Mouse (Mus musculus) kidney, embryonic 16.5 days (tissue): Measurements from ENCODE around the gene Pam. TPM values are rescaled to one million over a fixed set of nuclear protein-coding genes. Genes with fewer than 3 reads are reported as not detected.
"Not testable (repeated sequence)": the region's sequence is repeated elsewhere in the genome, so short reads cannot be mapped to it uniquely, and the experiment has no call there.

Experiments used
- ATAC-seq: fragments of 200-750 bp; cut with Nextera tagmentation; 2 replicates; pipeline ENCODE4 v1.8.0; 2017; ENCODE audit warnings: moderate TSS enrichment; ENCODE audit not compliant: low FRiP score, low TSS enrichment
- H3K27ac ChIP-seq: fragments of 300-500 bp; sonication (generic); 2 replicates; pipeline ENCODE4 v1.5.1; 2014; ENCODE audit warnings: low read length
- H3K27me3 ChIP-seq: fragments of 300-500 bp; sonication (generic); 2 replicates; pipeline ENCODE4 v1.6.1; 2014; ENCODE audit warnings: low read length, control low read depth, mixed read lengths; ENCODE audit not compliant: insufficient read depth
- H3K36me3 ChIP-seq: fragments of 300-500 bp; sonication (generic); 2 replicates; pipeline ENCODE4 v1.6.1; 2014; ENCODE audit warnings: low read length, control low read depth, mixed read lengths; ENCODE audit not compliant: insufficient read depth
- H3K4me1 ChIP-seq: fragments of 300-500 bp; sonication (generic); 2 replicates; pipeline ENCODE4 v1.6.1; 2014; ENCODE audit warnings: low read length, control low read depth, mixed read lengths; ENCODE audit not compliant: insufficient read depth
- H3K4me2 ChIP-seq: fragments of 300-500 bp; sonication (generic); replicated peaks from 2 replicates; pipeline ENCODE4 v1.6.1; 2014; ENCODE audit warnings: low read depth, low read length
- H3K4me3 ChIP-seq: fragments of 300-500 bp; sonication (generic); 2 replicates; pipeline ENCODE4 v1.5.1; 2014; ENCODE audit warnings: mild to moderate bottlenecking, low read length
- H3K9ac ChIP-seq: fragments of 300-500 bp; sonication (generic); replicated peaks from 2 replicates; pipeline ENCODE4 v1.6.1; 2014; ENCODE audit warnings: low read length
- H3K9me3 ChIP-seq: fragments of 300-500 bp; sonication (generic); 2 replicates; pipeline ENCODE4 v1.6.1; 2016; ENCODE audit warnings: low read length, control low read depth
- WGBS: fragments of 180-500 bp; shearing (Covaris S2); extraction: QIAGEN DNeasy Blood & Tissue Kit; methylation state at CpG from one replicate; pipeline ENCODE4 v1.1.7; 2014; 5-methylcytosine and 5-hydroxymethylcytosine counted together
- polyA plus RNA-seq: library from polyadenylated mRNA; unstranded; fragments of >200 nt; fragmentation: Nextera tagmentation; extraction: Ambion mirVana; gene quantifications from 2 replicates; pipeline ENCODE4 v1.2.1, GENCODE M21; 2015

The Pam gene
- polyA plus RNA-seq, 1 experiment from 2014 or later, result 23.7 TPM

DNA sequence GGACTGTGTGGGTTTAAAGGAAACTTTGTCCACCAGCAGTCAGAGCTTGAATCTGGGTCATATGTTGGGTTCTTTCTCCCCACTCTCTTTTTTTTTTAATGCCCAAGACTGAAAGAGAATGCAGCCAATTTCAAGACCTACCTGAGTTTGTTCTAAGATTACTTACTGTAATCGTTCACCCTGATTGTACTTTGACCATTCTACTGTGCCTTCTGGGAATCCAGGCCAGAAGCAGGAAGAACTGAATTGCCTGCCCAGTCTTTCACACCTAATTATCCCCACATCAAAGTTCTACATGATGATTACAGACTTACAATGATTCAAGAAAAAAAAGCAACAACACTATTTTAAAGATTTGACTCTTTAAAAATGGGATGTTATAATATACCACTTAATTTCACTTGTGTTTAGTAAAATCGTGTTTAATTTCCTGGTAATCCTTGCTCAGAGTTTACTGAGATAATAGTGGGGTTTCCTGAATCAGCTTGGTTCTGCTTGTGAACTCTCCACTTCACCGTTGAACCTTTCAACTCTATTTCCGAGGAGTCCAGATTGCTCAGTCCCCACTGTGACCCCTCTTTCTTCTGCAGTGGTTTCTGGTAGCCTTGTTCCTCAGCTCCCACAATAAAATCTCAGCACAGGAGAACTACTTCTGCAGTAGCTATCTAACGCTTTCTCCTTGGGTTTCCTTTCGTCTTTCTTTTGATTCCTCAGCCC, 69.4 kb downstream of the Pam start:
- no peak overlapping the region for H3K27ac ChIP-seq
- H3K36me3 ChIP-seq, result no peaks in the 10 kb centered on the region
- WGBS, result 61% methylated on average over 6 of the region's 6 CpGs
- ATAC-seq, result no peak
- no peak overlapping the region for H3K9ac ChIP-seq
- H3K4me3 ChIP-seq, result no peak overlapping the region
- H3K4me2 ChIP-seq, result no peak overlapping the region
- no peaks in the 10 kb centered on the region for H3K4me1 ChIP-seq
- H3K9me3 ChIP-seq, result no peaks in the 10 kb centered on the region
- no peaks in the 10 kb centered on the region for H3K27me3 ChIP-seq

DNA sequence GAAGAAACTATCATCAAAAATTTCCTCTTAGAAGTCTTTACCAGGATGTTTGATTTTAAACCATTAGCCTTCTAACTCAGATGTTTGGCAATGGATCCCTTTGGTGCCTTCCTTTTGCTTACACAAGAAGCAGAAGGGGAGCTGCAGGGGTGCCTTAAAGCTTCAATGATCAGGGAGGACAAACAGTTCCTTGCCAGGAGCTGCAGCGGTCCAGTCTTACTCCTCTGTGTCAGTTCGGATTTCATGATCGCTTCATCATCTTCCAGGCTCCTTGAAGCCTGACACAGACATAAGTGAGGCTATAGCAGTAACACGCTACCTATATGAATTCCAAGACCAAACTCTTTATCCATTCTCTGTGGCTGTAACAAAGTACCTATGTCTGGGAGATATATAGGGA, 71.6 kb downstream of the Pam start:
- WGBS, result 47% methylated on average over 4 of the region's 4 CpGs

DNA sequence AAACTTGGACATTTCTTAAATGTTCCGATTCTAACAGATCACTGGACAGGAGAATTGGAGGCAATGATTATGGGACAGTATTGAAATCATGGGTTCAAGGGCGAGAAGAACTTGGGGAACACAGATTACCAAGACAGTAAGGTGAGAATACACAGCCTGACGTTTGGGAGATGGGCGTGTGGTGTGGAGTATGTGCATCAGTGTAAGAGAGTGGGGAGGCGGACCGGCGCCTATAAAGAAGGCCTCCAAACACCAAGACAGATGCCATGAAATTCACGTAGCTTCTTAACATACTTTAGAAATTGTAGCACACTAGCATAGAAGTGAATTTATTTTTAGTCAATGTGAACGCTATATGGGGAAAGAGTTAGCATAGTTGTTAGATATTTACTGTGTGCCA, 76.5 kb downstream of the Pam start:
- Histone ChIP-seq H3K4me1 (no peaks in the 10 kb centered on the region), H3K36me3 (no peaks in the 10 kb centered on the region)
- WGBS, result 87% methylated on average over 9 of the region's 9 CpGs

More for the DNA sequence above, 71.6 kb downstream of the Pam start:
- Histone ChIP-seq H3K9ac (no peak overlapping the region), H3K4me2 (no peak overlapping the region), H3K4me3 (no peak overlapping the region), H3K9me3 (no peaks in the 10 kb centered on the region), H3K36me3 (no peaks in the 10 kb centered on the region), H3K4me1 (no peaks in the 10 kb centered on the region), H3K27ac (no peak overlapping the region), H3K27me3 (no peaks in the 10 kb centered on the region)
- no peak for ATAC-seq

DNA sequence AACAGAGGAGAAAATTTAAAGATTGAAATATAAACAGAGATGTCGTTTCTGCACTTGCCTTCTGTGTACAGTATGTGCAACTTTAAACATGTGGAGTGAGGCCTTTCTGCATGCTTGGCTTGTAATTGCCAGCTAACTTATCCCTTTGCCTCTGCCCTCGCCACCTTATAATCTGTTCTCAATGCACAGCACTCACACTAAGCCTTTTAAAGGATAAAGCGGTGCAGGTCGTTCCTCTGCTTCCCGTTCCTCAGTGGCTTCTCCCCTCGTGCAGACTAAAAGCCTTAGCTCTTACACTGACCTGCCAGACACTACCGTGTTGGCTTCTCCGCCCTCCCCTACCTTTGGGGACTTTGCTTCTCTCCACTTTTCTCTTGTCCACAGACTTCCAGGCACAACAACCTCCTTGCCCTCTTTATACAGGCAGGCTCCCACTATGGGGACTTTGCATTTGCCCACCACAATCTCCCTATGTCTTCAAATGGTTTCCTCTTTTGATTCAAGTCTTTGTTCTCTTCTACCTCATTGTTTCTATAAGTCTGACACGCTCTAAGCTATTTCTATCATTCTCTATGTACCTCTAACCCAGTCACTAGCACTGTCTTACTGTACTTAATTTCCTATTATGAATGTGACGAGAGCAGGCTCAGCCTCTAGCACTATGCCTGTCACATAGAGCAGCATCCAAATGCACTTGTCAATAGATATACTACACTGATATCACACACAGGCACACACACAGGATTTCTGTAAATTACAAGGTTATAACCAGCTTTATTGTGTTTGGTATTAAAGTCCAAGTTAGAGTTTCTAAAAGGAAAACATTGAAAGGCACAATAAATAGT, 79.2 kb downstream of the Pam start:
- no peaks in the 10 kb centered on the region for H3K9me3 ChIP-seq
- no peaks in the 10 kb centered on the region for H3K36me3 ChIP-seq
- ATAC-seq, result no peak
- no peaks in the 10 kb centered on the region for H3K4me1 ChIP-seq
- H3K4me3 ChIP-seq, result no peak overlapping the region
- no peak overlapping the region for H3K27ac ChIP-seq
- no peak overlapping the region for H3K4me2 ChIP-seq
- H3K27me3 ChIP-seq, result no peaks in the 10 kb centered on the region
- 80% methylated on average over 10 of the region's 10 CpGs for WGBS
- no peak overlapping the region for H3K9ac ChIP-seq

More for the DNA sequence above, 76.5 kb downstream of the Pam start:
- Histone ChIP-seq H3K4me2 (no peak overlapping the region), H3K27me3 (no peaks in the 10 kb centered on the region), H3K9ac (no peak overlapping the region), H3K27ac (no peak overlapping the region), H3K4me3 (no peak overlapping the region), H3K9me3 (no peaks in the 10 kb centered on the region)
- no peak for ATAC-seq

DNA sequence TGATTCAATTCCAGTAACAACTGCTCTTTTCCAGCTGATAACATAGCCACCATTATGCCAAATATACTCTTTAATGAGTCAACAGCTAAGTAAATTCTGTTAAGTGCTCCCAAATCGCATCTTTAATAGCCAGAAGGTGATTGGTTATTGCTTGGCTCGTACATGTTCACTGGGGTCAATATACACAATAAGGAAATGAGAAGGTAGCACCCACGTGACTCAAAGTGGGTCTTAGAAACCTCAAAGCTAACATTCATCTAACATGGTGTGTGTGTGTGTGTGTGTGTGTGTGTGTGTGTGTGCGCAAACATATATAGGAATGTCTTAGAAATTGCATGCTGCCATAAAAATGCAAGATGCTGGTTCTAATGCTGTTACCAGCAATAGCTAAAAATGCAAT, 79.9 kb downstream of the Pam start:
- Histone ChIP-seq H3K9ac (no peak overlapping the region), H3K4me1 (no peaks in the 10 kb centered on the region), H3K36me3 (no peaks in the 10 kb centered on the region), H3K4me3 (no peak overlapping the region), H3K27me3 (no peaks in the 10 kb centered on the region), H3K9me3 (no peaks in the 10 kb centered on the region), H3K4me2 (no peak overlapping the region), H3K27ac (no peak overlapping the region)
- WGBS, result 80% methylated on average over 4 of the region's 4 CpGs
- ATAC-seq, result no peak

DNA sequence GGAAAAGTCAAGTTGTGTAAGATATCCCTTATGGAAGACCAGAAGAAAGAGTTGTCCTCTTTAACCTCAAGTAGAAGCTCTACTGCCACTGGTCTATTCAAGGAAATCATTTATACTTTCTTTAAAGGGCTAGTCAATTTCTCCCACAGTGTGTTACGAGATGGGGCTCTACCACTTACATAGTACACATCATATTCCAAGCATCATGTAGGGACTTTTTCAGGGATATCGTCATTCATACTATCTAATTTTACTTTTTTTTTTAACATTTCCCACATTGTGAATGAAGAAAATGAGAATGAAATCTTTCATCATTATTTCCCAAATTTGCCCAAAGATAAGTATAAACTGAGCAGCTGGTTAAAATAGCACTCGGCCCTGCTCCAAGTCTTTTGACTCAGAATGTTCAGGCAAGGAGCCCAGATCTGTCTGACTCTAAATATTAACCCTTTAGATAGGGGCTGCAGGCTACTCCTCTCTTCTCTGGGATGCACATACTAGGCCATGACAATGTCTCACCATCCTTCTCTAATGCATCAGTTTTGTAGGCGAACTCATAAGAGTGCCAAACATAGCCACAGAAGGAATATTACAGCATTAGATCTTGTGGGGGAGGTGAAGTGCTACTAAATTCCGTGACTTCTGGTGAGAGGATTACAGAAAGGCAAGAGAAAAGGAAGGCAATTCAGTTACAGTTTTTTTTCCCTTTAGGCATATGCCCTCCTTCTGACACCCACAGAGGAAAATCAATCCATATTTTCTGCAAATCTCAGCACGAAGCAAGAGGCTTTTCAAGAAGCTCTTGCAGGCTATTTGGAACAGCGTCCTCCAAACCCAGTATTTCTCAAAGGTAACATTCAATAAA, 92.7 kb downstream of the Pam start:
- no peak overlapping the region for H3K27ac ChIP-seq
- no peaks in the 10 kb centered on the region for H3K27me3 ChIP-seq
- no peaks in the 10 kb centered on the region for H3K9me3 ChIP-seq
- ATAC-seq, result peak; percentile 59; the same call in 1 of the 2 replicates
- 70% methylated on average over 7 of the region's 7 CpGs for WGBS
- no peaks in the 10 kb centered on the region for H3K36me3 ChIP-seq
- H3K9ac ChIP-seq, result no peak overlapping the region
- 0 out of 2 replicates have a peak, but pooled peaks cover 4% of the 10 kb centered on the region for H3K4me1 ChIP-seq
- no peak overlapping the region for H3K4me2 ChIP-seq
- no peak overlapping the region for H3K4me3 ChIP-seq

DNA sequence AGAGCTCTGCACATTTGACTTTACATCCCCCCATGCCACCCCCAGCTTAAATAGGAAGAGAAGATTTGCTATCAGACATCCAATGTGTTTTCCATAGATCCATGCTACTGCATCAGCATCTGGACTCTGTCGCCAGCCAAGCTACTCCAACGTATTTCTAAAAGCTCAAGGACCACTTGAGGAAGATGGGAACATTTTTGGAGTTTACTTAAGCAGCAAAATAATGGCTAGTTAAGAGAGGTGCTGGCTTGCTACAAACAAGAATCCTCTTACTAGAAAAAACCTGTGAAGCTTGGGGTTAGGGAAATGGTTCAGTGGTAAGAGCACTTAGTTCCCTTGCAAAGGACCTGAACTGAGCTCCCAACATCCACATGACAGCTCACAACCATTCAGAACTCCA, 96.0 kb downstream of the Pam start:
- no peaks in the 10 kb centered on the region for H3K36me3 ChIP-seq
- H3K27ac ChIP-seq, result no peak overlapping the region
- no peaks in the 10 kb centered on the region for H3K27me3 ChIP-seq
- 0 out of 2 replicates have a peak, but pooled peaks cover 4% of the 10 kb centered on the region for H3K4me1 ChIP-seq
- no peak for ATAC-seq
- H3K9me3 ChIP-seq, result no peaks in the 10 kb centered on the region
- H3K4me3 ChIP-seq, result no peak overlapping the region
- no peak overlapping the region for H3K9ac ChIP-seq
- 90% methylated on average over 2 of the region's 2 CpGs for WGBS
- no peak overlapping the region for H3K4me2 ChIP-seq

DNA sequence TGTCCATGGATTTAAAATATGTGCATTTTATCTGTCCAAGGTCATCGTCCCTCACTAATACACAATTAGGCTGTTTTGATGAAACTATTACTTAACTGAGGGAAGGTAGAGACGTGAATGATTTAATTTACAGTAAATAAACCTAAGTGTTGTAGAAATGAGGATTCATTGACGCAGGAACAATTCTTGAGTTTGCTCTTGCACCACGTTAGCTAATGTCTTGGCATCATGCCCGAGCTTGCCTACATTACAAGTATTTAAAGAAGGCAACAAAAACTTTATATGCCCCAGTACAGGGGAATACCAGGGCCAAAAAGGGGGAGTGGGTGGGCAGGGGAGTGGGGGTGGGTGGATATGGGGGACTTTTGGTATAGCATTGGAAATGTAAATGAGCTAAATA, 96.5 kb downstream of the Pam start:
- not testable (repeated sequence) for H3K27ac ChIP-seq, ATAC-seq, H3K9me3 ChIP-seq, H3K4me1 ChIP-seq, H3K4me3 ChIP-seq, H3K27me3 ChIP-seq, H3K9ac ChIP-seq, H3K36me3 ChIP-seq, H3K4me2 ChIP-seq
- WGBS, result 60% methylated on average over 5 of the region's 5 CpGs

DNA sequence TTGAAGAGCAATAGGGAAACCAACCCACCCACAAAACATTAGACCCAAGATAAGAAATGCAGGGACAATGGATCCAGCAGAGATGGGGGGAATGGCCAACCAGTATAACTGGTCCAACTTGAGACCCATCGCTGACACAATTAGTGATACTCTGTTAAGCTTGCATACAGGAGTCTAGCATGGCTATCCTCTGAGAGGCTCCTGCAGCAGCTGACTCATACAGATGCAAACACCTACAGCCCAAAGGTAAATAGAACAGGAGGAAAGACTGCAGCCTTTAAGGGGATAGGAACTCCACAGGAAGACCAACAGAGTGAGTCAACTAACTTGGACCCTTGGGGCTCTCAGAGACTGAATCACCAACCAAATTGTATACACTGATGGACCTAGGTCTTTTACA, 98.4 kb downstream of the Pam start:
- Histone ChIP-seq H3K4me2 (no peak overlapping the region), H3K4me1 (no peaks in the 10 kb centered on the region), H3K27ac (no peak overlapping the region), H3K27me3 (no peaks in the 10 kb centered on the region), H3K36me3 (no peaks in the 10 kb centered on the region), H3K4me3 (no peak overlapping the region), H3K9me3 (no peaks in the 10 kb centered on the region), H3K9ac (no peak overlapping the region)
- WGBS, result 88% methylated on average over 1 of the region's 1 CpGs
- ATAC-seq, result no peak
